Mouse (Mus musculus) T-helper 2 cell (primary cell): ENCODE measurements around the gene Med27.

Source experiments
- in situ Hi-C: fragments of 300-600 bp; cut with MboI, MseI; formaldehyde crosslinking; loops from one replicate; pipeline ENCODE4 v1.15.1; 2025; ENCODE audit warnings: high pct_unique_total_duplicates

Med27 gene

GRCm38 (mm10) chr2:29346629-29347271 lies at the start of gene Med27:
Med27 (plus strand) TSS chr2:29346819.
- in situ Hi-C loops: no loop called here

- in situ Hi-C loops: no loop called here
Measured at GRCm38 (mm10) chr2:29309966-29310365, 36.7 kb upstream of the Med27 start.

GRCm38 (mm10) chr2:29312058-29312457 lies 34.6 kb upstream of the Med27 start:
- in situ Hi-C loops: no loop called here

- in situ Hi-C loops: no loop called here
Measured at GRCm38 (mm10) chr2:29317906-29318470, 28.6 kb upstream of the Med27 start.

GRCm38 (mm10) chr2:29318596-29318995 lies 28.0 kb upstream of the Med27 start:
- in situ Hi-C loops: no loop called here

DNA sequence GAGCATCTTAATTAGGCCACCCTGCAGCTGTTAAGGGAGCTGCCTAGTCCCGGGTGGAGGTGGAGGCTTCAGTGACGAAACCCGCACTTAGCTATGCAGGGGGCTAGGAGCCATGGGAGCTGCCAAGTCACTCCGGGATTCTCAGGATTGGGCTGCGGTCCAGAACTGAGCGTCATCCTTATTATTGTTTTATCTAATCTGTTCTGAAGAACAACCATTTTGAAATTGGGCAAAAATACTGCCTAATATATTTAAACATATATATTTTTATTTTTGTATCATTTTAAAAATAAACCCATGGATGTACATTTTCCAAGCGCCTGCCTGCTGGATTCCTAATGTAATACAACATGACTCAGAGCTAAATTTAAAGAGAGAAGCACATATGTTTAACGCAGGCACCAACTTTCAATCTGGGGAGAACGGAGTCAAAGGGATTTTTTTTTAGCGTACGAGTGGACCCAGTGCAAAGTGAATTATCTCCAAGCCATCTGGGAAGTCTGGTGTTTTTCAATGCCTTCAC lies 26.3 kb upstream of the Med27 start:
- in situ Hi-C loops: no loop called here

DNA sequence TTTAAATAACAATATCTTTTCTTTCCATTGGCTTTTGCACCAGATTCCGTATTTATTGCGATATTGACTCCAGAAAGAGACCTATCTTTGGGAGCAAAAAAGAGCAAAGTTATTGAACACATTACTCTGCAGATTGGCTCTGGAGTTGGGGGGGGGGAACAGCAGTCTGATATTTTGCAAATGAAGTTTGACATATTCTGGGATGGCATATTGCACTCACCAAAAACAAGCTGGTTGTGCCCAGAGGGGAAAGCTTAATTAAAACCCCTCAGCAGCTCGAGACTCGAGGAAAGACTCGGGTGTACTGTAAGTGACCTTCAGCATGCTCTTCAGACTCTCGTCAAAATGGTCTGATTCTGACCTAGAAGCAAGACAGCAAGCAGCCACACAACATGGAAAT lies 25.8 kb upstream of the Med27 start:
- in situ Hi-C loops: no loop called here

GRCm38 (mm10) chr2:29324456-29324855 lies 22.2 kb upstream of the Med27 start:
- in situ Hi-C loops: no loop called here

DNA sequence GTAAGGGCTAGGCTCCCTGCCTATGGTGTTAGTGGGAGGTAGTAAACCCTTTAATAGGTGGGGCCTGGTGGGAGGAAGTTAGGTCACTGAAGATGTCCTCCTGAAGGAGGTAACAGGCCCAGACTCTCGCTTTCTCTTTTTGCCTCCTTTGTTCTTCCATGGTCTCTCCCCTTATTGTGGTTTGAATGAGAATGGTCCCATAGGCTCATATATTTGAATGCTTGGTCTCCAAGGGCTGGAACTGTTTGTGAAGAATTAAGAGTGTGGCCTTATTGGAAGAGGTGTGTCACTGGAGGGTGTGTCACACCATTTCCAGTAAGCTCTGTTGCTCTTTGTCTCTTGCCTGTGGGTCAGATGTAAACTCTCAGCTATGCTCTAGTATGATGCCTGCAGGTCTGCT lies 16.1 kb upstream of the Med27 start:
- in situ Hi-C loops: no loop called here

DNA sequence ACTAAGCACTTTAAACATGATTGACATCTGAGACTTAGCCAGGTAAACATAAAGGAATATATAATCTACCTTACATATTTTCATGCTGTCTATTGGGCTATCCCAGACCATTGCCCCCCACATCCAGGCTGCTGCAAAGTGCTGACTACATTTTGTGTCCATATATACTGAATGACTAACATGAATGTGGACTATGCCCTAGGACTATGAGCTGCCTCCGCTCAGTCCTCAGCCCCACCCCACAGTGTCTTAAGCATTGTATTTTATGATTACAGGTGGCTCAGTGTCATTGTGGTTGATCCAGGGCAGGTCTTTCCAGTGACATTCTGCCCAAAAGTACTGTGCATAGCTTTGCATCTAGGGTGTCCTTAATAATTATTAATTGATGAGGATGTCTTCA lies 8.2 kb upstream of the Med27 start:
- in situ Hi-C loops: no loop called here

DNA sequence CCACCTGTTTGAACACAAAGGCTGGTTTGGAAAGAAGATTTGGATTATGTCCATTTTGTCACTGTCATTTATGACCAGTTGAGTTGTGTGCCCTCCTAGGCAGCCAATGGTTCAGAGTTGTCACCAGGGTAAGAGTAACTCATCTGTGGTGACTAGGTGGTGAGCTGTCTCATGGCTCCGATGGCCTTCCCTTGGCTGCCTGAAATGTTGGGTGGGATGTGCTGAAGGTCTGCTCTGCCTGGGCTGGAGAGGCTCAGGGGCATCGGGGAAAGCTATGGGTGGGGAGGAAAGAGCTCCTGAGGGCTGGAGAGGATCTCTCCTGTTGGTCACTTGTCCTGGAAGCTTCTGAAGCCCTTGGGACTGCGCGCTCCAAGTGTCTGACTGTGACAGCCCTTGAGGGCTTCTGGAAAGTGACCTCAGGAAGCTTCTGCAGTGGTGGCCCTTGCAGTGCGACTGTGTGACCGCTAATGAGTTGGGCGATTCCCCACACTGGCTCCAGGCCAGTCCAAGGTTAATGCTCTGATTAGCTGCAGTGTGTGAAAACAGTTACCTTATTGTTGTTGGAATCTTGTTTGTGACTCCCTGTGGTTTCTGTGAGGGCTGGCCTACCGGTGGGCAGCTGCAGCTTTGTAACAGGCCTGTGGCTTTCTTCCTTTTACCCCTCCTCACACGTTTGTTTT lies 12.2 kb downstream of the Med27 start:
- in situ Hi-C loops: no loop called here

GRCm38 (mm10) chr2:29360956-29361355 lies 14.3 kb downstream of the Med27 start:
- in situ Hi-C loops: no loop called here

GRCm38 (mm10) chr2:29365000-29365695 lies 18.5 kb downstream of the Med27 start:
- in situ Hi-C loops: no loop called here

DNA sequence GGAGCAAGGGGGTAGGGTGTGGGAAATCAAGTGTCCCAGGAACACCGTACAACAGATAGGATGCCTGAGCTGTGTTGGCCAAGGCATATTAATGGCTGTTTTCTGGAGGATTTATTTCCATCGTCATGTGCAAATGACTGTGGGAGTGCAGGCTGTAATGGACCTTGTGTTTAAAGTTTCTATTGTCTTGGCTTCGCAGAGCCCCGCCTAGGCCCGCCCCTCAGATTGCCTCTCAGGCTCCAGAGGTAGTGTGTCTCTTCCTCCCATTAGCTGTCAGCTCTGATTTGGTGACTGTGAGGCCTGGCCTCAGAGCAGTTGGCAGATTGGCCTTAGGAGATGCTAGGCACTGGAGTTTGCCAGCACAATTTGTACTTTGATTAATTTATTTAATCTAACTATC lies 22.1 kb downstream of the Med27 start:
- in situ Hi-C loops: no loop called here

GRCm38 (mm10) chr2:29372176-29372575 lies 25.6 kb downstream of the Med27 start:
- in situ Hi-C loops: no loop called here

DNA sequence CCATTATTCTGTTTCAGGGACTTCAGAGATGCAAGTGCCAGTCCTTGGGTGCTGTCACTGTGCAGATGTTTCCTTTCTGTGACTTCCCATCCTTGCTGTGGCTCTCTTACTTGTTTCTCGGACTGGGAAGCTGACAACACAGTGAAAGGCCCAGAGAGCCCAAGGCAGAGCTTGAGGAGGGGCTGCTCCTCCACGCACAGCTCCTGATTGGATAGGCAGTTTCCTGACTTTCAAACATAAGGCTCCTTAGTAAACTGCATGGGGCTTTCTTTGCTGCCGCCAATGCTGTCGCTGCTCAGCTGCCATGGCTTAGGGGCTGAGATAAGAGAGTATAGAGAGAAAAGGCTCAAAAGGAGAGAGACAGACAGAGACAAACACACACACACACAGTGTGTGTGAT lies 35.1 kb downstream of the Med27 start:
- in situ Hi-C loops: no loop called here

DNA sequence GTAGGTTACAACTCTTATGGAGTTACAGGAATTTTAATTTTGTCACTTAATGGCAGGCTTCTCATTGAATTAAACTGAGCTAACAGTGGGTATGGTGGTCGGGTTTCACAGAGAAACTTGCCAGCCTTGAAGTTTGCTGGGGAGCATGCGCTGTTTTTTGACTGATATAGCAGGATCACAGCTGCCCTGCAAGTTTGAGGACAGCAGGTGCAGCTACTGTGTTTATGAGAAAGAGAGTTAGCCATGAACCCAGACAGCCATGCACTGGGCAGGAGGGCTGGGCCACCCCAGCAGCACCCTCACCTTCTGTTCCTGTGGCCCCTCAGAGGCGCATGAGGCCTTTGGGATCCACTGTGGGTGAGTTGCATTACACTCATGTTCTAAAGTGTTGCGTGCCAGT lies 36.0 kb downstream of the Med27 start:
- in situ Hi-C loops: no loop called here

DNA sequence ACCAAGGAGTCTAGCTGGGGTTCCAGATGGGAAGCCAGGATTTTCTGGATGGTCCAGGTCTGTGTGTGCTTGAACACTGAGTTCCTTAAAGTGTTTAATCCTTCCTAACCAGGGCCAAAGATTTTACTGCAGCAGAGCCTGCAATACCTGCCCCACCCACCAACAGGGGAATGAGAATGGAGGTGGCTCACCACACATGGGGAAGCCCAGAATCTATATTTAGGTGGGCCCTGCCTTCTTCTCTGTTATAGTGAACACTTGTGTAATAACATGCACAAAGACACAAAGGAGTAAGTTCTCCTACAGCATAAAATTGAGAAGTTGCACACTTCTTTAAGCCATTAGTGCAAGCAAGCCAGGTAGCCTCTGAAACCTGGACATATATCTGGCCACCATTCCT lies 36.5 kb downstream of the Med27 start:
- in situ Hi-C loops: no loop called here

GRCm38 (mm10) chr2:29385405-29385804 lies 38.8 kb downstream of the Med27 start:
- in situ Hi-C loops: no loop called here

DNA sequence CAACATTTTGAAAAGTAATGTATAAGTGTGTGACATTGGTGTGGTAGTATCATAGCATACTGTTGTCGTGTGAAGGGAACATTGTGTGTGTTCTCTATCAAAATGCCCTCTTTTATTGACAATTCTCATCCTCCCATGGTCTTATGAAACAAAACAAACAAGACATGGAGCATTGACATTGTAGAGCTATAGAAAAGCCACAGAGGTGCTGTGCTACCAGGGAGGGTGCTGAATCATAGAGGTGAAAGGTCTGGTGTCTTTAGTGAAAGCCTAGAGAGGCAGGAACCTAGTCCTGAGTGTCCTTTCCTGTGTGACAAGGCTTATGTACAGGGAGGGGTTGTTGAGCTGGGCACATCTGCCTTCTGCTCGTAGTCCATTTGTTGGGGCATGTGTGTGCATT lies 40.6 kb downstream of the Med27 start:
- in situ Hi-C loops: no loop called here

GRCm38 (mm10) chr2:29388937-29389336 lies 42.3 kb downstream of the Med27 start:
- in situ Hi-C loops: no loop called here

DNA sequence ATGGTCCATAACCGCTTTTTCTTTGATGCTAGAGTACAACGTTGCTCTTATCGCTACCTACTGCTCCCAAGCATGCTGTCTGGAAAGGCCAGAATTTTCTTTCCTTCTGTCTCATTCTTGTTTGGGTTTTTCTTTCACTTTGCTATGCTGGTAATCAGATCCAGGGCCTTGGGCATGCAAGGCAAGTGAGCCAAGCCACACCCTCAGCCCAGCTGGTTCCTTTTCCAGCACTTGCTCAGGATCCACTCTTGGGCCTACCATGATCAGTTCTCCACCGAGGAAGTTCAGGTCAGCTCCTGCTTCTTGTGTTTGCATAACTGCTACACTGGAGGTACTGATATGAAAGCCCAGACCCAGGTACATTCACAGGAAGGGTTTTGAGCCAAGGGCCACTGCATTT lies 44.5 kb downstream of the Med27 start:
- in situ Hi-C loops: no loop called here
